Mouse (Mus musculus): ENCODE measurements around the gene Ncbp3. TPM values are rescaled to one million over a fixed set of nuclear protein-coding genes. Genes with fewer than 3 reads are reported as not detected.

The Ncbp3 gene
- polyA plus RNA-seq, 1 experiment from 2014 or later, result 14.6 TPM

DNA sequence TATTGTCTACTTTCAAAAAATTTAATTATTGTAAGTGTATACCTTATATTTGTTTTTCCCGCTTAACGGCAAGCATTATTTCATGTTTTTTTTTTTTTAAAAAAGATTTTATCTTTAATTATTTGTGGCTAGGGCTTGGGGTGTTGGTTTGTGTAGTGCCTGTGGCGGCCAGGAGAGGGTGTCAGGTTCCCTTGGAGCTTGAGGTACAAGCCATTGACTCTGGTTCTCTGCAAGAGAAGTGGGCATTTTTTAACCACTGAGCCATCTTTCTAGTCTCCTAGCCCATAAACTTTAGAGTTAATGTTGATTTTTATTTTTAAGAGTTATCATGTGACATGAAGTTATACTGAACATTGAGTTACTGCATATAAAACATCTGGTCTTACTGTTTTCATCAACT lies 24.3 kb downstream of the Ncbp3 start:
- Histone ChIP-seq H3K9ac (replicated peaks) (no peak overlapping the region), H3K4me3 (no peak overlapping the region), H3K27me3 (no peaks in the 10 kb centered on the region), H3K36me3 (peaks cover 86% of the 10 kb centered on the region), H3K4me2 (replicated peaks) (no peak overlapping the region), H3K4me1 (no peaks in the 10 kb centered on the region), H3K27ac (replicated peaks) (no peak overlapping the region), H3K9me3 (no peaks in the 10 kb centered on the region)
- ATAC-seq (ENCODE audit: low FRiP score, low read depth), result no peak
- WGBS, result 83% methylated on average over 3 of the region's 3 CpGs

GRCm38 (mm10) chr11:73076295-73076694 lies 28.7 kb downstream of the Ncbp3 start:
- no peaks in the 10 kb centered on the region for H3K27me3 ChIP-seq
- WGBS, result 75% methylated on average over 4 of the region's 4 CpGs
- H3K27ac ChIP-seq (replicated peaks), result 0 out of 2 replicates have a peak overlapping the region, but pooled peaks have one; percentile 46
- no peaks in the 10 kb centered on the region for H3K4me1 ChIP-seq
- no peak overlapping the region for H3K9ac ChIP-seq (replicated peaks)
- H3K36me3 ChIP-seq, result peaks cover 87% of the 10 kb centered on the region
- ATAC-seq (ENCODE audit: low FRiP score, low read depth), result no peak
- no peak overlapping the region for H3K4me2 ChIP-seq (replicated peaks)
- no peak overlapping the region for H3K4me3 ChIP-seq
- H3K9me3 ChIP-seq, result no peaks in the 10 kb centered on the region

- no peaks in the 10 kb centered on the region for H3K4me1 ChIP-seq
- 87% methylated on average over 4 of the region's 4 CpGs for WGBS
- ATAC-seq (ENCODE audit: low FRiP score, low read depth), result no peak
- H3K9ac ChIP-seq (replicated peaks), result no peak overlapping the region
- H3K9me3 ChIP-seq, result no peaks in the 10 kb centered on the region
- no peak overlapping the region for H3K27ac ChIP-seq (replicated peaks)
- H3K27me3 ChIP-seq, result no peaks in the 10 kb centered on the region
- H3K36me3 ChIP-seq, result peaks cover 89% of the 10 kb centered on the region
- no peak overlapping the region for H3K4me3 ChIP-seq
- H3K4me2 ChIP-seq (replicated peaks), result no peak overlapping the region
Observed at GRCm38 (mm10) chr11:73076733-73077132, 29.1 kb downstream of the Ncbp3 start.

DNA sequence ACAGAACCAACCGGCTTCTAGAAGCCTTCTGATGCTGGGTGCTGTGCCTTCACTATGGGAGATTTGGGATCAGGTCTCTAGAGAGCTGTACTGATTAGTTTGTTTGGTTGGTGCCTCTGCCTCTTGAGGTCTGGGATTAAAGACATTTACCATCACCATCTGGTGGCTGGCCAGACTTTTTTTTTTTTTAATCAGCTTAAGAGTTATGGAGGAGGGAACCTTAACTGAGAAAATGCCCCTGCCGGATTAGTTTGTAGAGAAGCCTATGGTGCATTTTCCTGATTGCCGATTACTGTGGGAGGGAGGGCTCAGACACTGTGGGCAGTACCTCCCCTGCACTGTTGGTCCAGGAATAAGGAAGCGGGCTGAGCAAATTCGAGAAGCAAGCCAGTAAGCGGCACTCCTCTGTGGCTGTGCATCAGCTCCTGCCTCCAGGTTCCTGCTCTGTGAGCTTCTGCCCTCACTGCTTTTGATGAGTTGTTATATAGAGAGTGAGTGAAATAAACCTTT lies 29.7 kb downstream of the Ncbp3 start:
- peaks cover 94% of the 10 kb centered on the region for H3K36me3 ChIP-seq
- no peaks in the 10 kb centered on the region for H3K9me3 ChIP-seq
- no peaks in the 10 kb centered on the region for H3K27me3 ChIP-seq
- H3K9ac ChIP-seq (replicated peaks), result no peak overlapping the region
- 59% methylated on average over 6 of the region's 6 CpGs for WGBS
- H3K4me3 ChIP-seq, result no peak overlapping the region
- no peak overlapping the region for H3K27ac ChIP-seq (replicated peaks)
- H3K4me2 ChIP-seq (replicated peaks), result no peak overlapping the region
- H3K4me1 ChIP-seq, result no peaks in the 10 kb centered on the region
- ATAC-seq (ENCODE audit: low FRiP score, low read depth), result no peak

GRCm38 (mm10) chr11:73078615-73079014 lies 31.0 kb downstream of the Ncbp3 start:
- Histone ChIP-seq H3K36me3 (peaks cover 87% of the 10 kb centered on the region), H3K27me3 (no peaks in the 10 kb centered on the region), H3K27ac (replicated peaks) (no peak overlapping the region), H3K4me3 (no peak overlapping the region), H3K4me1 (no peaks in the 10 kb centered on the region), H3K9me3 (no peaks in the 10 kb centered on the region), H3K9ac (replicated peaks) (no peak overlapping the region), H3K4me2 (replicated peaks) (no peak overlapping the region)
- ATAC-seq (ENCODE audit: low FRiP score, low read depth), result no peak
- WGBS, result 93% methylated on average over 8 of the region's 8 CpGs

GRCm38 (mm10) chr11:73080306-73080705 lies 32.7 kb downstream of the Ncbp3 start:
- ATAC-seq (ENCODE audit: low FRiP score, low read depth), result no peak
- H3K9me3 ChIP-seq, result no peaks in the 10 kb centered on the region

DNA sequence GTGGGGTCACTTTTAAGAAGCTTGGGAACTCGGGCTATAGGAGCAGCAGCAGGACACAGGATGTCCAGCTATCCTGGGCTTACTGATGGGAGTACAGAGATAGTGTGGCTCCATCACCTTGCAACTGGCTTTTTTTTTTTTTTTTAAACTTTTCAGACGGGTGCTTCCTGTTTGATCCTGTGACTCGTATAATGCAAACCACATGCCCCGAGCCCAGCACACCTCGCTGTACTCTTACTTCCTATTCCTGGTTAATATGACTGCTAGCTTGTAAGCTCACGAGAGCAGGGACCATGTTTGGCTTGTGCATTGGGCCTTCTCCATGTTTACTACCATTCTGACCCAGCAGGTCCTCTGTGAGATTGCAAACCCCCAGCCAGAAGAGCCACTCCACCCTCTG lies 36.7 kb downstream of the Ncbp3 start:
- no peaks in the 10 kb centered on the region for H3K27me3 ChIP-seq
- H3K4me3 ChIP-seq, result no peak overlapping the region
- H3K9ac ChIP-seq (replicated peaks), result no peak overlapping the region
- H3K27ac ChIP-seq (replicated peaks), result no peak overlapping the region
- H3K36me3 ChIP-seq, result peaks cover 52% of the 10 kb centered on the region
- ATAC-seq (ENCODE audit: low FRiP score, low read depth), result no peak
- peaks cover 6% of the 10 kb centered on the region for H3K4me1 ChIP-seq
- 75% methylated on average over 6 of the region's 6 CpGs for WGBS
- H3K4me2 ChIP-seq (replicated peaks), result no peak overlapping the region
- H3K9me3 ChIP-seq, result no peaks in the 10 kb centered on the region

More at GRCm38 (mm10) chr11:73080306-73080705, 32.7 kb downstream of the Ncbp3 start:
- H3K4me3 ChIP-seq, result no peak overlapping the region
- H3K36me3 ChIP-seq, result peaks cover 84% of the 10 kb centered on the region
- H3K9ac ChIP-seq (replicated peaks), result no peak overlapping the region
- no peaks in the 10 kb centered on the region for H3K4me1 ChIP-seq
- no peak overlapping the region for H3K27ac ChIP-seq (replicated peaks)
- no peaks in the 10 kb centered on the region for H3K27me3 ChIP-seq
- 97% methylated on average over 3 of the region's 3 CpGs for WGBS
- H3K4me2 ChIP-seq (replicated peaks), result no peak overlapping the region

DNA sequence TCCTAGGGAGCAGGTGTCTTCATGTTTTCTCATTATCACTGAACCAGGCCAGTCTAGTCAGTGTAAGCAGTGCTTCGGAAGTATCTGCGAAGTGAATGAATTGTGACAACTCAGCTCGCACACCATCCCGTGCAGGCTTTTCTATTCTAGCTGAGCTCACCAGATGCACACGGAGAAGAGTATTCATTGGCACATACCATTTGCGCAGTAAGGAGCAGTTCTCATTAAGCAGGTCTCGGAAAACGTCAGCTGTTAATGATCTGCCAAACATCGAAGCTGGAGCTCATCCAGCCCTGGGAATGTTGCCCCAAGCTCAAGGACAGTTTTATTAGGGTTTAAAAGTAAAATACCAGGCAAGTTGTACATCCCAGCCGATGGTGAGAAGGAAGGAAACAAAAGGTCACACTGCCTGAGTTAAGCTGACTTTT lies 37.2 kb downstream of the Ncbp3 start:
- no peaks in the 10 kb centered on the region for H3K9me3 ChIP-seq
- no peak overlapping the region for H3K4me3 ChIP-seq
- H3K4me1 ChIP-seq, result peaks cover 6% of the 10 kb centered on the region
- 90% methylated on average over 10 of the region's 10 CpGs for WGBS
- no peaks in the 10 kb centered on the region for H3K27me3 ChIP-seq
- no peak for ATAC-seq (ENCODE audit: low FRiP score, low read depth)
- no peak overlapping the region for H3K4me2 ChIP-seq (replicated peaks)
- H3K9ac ChIP-seq (replicated peaks), result no peak overlapping the region
- peaks cover 47% of the 10 kb centered on the region for H3K36me3 ChIP-seq
- H3K27ac ChIP-seq (replicated peaks), result 0 out of 2 replicates have a peak overlapping the region, but pooled peaks have one; percentile 15

GRCm38 (mm10) chr11:73085391-73085790 lies 37.8 kb downstream of the Ncbp3 start:
- Histone ChIP-seq H3K36me3 (peaks cover 43% of the 10 kb centered on the region), H3K4me3 (no peak overlapping the region), H3K27me3 (no peaks in the 10 kb centered on the region), H3K4me2 (replicated peaks) (no peak overlapping the region), H3K4me1 (peaks cover 6% of the 10 kb centered on the region), H3K9me3 (no peaks in the 10 kb centered on the region), H3K27ac (replicated peaks) (peak overlapping the region; percentile 15; the same call in 1 of the 2 replicates), H3K9ac (replicated peaks) (no peak overlapping the region)
- no peak for ATAC-seq (ENCODE audit: low FRiP score, low read depth)
- WGBS, result 82% methylated on average over 7 of the region's 7 CpGs

DNA sequence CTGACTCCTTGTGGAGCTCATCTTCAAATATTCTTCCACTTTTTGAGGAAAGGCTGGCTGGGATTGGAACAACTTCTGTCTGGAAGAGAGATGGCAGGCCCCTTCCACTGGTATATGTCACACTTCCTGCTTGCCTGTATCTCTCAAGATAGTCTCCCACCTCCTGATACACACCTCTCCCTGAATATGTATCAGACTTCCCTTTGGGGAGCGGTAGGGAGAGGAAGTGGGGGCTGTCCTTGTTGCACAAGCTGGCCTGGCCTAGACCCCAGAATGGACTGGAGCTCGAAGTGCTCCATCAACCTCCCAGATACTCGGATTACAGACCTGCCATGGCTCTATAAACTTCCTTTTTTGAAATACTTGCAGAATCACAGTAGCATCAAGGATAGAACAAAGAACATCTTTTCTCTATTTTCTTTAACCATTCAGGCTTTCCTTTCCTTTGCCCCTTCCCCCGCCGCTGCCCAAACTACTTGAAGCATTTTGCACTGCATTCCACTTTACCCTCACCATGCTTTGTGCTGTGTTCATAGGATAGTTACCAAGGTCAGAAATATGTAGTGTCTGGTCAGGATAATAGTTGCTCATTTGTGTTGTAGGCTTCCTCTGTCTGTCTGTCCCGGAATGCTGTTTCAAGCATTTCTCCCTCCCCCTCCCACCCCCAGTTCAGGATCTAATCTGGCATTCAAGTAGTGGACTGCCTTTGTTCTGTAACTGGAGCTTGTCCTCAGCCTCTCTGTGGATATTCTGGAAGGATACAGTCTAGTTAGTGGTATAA lies 40.3 kb downstream of the Ncbp3 start:
- Histone ChIP-seq H3K9me3 (no peaks in the 10 kb centered on the region), H3K27me3 (no peaks in the 10 kb centered on the region), H3K4me1 (peaks cover 6% of the 10 kb centered on the region), H3K36me3 (peaks cover 19% of the 10 kb centered on the region), H3K4me2 (replicated peaks) (no peak overlapping the region), H3K9ac (replicated peaks) (no peak overlapping the region), H3K27ac (replicated peaks) (no peak overlapping the region; the same call in 1 of the 2 replicates), H3K4me3 (no peak overlapping the region)
- no peak for ATAC-seq (ENCODE audit: low FRiP score, low read depth)
- 75% methylated on average over 6 of the region's 6 CpGs for WGBS

- ATAC-seq (ENCODE audit: low FRiP score, low read depth), result no peak
- Histone ChIP-seq H3K4me3 (no peak within 1 kb of the TSS), H3K27me3 (no peaks in the 10 kb centered on the region), H3K9ac (replicated peaks) (no peak within 1 kb of the TSS), H3K9me3 (no peaks in the 10 kb centered on the region), H3K36me3 (0 out of 2 replicates have a peak, but pooled peaks cover 6% of the 10 kb centered on the region), H3K4me1 (peaks cover 6% of the 10 kb centered on the region), H3K27ac (replicated peaks) (no peak within 1 kb of the TSS), H3K4me2 (replicated peaks) (no peak within 1 kb of the TSS)
- 93% methylated on average over 4 of the region's 4 CpGs for WGBS
Observed at GRCm38 (mm10) chr11:73090283-73090682, 42.7 kb downstream of the Ncbp3 start, which contains the start of gene Itgae. TSS of gene Itgae (plus strand) at chr11:73090583.

DNA sequence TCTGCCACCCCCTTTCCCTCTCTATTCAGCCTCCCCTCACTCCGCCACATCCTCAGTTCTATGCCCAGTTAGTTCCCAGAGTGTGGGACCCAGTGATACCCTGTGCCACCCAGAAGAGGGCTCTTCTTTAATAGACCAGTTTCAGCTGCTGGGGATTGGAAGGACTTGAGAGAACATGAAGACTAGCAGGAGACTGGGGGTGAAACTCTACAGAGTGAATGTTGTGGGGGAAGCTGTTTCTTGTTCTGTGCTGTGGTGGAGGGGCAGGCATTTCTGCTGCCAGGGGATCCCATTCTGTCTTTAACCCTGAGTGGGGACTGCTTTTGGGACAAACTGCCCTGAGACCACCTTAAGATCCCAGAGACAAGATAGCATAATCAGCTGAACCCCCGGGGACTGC lies 43.2 kb downstream of the Ncbp3 start:
- 81% methylated on average over 2 of the region's 2 CpGs for WGBS
- H3K27me3 ChIP-seq, result no peaks in the 10 kb centered on the region
- no peak overlapping the region for H3K9ac ChIP-seq (replicated peaks)
- H3K4me1 ChIP-seq, result peaks cover 6% of the 10 kb centered on the region
- ATAC-seq (ENCODE audit: low FRiP score, low read depth), result no peak
- H3K9me3 ChIP-seq, result no peaks in the 10 kb centered on the region
- H3K4me3 ChIP-seq, result no peak overlapping the region
- H3K27ac ChIP-seq (replicated peaks), result no peak overlapping the region
- H3K36me3 ChIP-seq, result 0 out of 2 replicates have a peak, but pooled peaks cover 4% of the 10 kb centered on the region
- no peak overlapping the region for H3K4me2 ChIP-seq (replicated peaks)
